In the genomic region with DNA sequence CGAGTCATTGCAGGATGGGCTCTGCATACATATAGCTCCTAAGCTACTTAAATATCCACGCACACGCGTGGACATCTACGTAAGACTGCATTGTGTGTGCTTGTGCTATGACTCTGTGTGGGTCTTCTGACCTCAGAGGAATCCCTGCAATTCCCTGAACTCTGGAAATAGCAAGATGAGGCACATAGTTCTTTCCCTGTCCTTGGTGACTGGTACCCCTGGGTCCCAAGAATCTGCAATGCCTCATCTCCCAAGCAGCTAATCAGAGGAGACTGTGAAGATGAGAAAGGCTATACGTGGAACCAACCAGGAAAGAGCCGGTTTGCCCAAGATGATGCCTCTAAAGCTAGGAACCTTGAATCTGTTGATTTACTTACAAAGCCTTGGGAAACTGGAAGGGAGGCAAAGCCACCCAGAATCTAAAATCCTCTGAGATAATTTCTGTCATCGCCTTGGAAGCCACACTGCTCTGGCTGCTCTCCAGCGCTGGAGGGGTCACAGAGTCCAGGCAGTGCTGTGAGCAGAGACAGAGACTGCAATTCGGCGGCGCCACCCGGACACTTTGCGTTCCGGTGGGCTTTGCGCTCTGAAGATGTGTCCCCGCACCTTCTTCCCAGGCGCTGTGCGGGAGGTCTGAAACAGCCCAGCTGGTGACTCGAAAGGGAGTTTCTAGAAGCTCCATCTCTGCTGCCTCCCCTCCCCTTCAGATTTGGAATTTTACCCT, we compare ENCODE assay signal across 8 mouse cellular contexts. TPM values are rescaled to one million over a fixed set of nuclear protein-coding genes. Genes with fewer than 3 reads are reported as not detected.
A peak's percentile ranks its signal among the peaks of the same experiment; 100 is the strongest.
DNase-seq lines count a peak whose midpoint lies in the region; ATAC-seq and TF ChIP-seq lines count a peak whose summit lies in the region.

A gene (plus strand): TSS at position 308 of the 724 bp plus-strand sequence.

- TF ChIP-seq CTCF in thymus, adult 2 months (IDR thresholded peaks at IDR 0.05; ENCODE audit: borderline replicate concordance, control insufficient read depth, extremely low read depth, insufficient read depth, low read length, poor library complexity): no peak
- no peak for TF ChIP-seq CTCF in left cerebral cortex, adult 2 months (IDR thresholded peaks at IDR 0.05)

- H3K9ac ChIP-seq in heart, embryonic 12.5 days: peak within 1 kb of the TSS; percentile 84
- H3K9ac ChIP-seq in midbrain, embryonic 11.5 days (ENCODE audit: low read length): peak within 1 kb of the TSS; percentile 75

- H3K4me3 ChIP-seq in thymus, adult 2 months (ENCODE audit: control insufficient read depth, insufficient read depth, low read length): no peak within 1 kb of the TSS
- H3K4me3 ChIP-seq in heart, embryonic 12.5 days: peak within 1 kb of the TSS; percentile 77
- peak within 1 kb of the TSS; percentile 65 for H3K4me3 ChIP-seq in left cerebral cortex, adult 2 months
- H3K4me3 ChIP-seq in midbrain, embryonic 11.5 days (ENCODE audit: low read depth, low read length): peak within 1 kb of the TSS; percentile 58

- DNase-seq in cerebellum, adult 11 months: no peak
- DNase-seq in thymus, postnatal 4 days: peak; percentile 6
- no peak for DNase-seq in thymus, adult 2 months
- DNase-seq in left cerebral cortex, adult 2 months (ENCODE audit: extremely low spot score in 1 of 2, low spot score in 2 of 2): peak; percentile 23 to 54
- DNase-seq in midbrain, embryonic 11.5 days (ENCODE audit: low spot score, missing footprints): peak; percentile 94
- DNase-seq in B cell, adult 2 months: no peak

- no peaks in the 10 kb centered on the region for H3K9me3 ChIP-seq in heart, embryonic 12.5 days (replicated peaks)
- no peaks in the 10 kb centered on the region for H3K9me3 ChIP-seq in midbrain, embryonic 11.5 days (ENCODE audit: control insufficient read depth, low read length)

- intact Hi-C loops in left cerebral cortex, adult 2 months (cut with DNase I): loop anchor here (2.0 to 10.0 kb wide), 6 partner anchors 54 to 422 kb away; no protein-coding TSS in a partner anchor

- H3K36me3 ChIP-seq in thymus, adult 2 months (ENCODE audit: control insufficient read depth, insufficient read depth, low read length): no peaks in the 10 kb centered on the region
- H3K36me3 ChIP-seq in heart, embryonic 12.5 days: no peaks in the 10 kb centered on the region
- no peaks in the 10 kb centered on the region for H3K36me3 ChIP-seq in midbrain, embryonic 11.5 days (ENCODE audit: control insufficient read depth, insufficient read depth, low read length)

- no peak within 1 kb of the TSS for H3K27ac ChIP-seq in thymus, adult 2 months (ENCODE audit: control insufficient read depth, insufficient read depth, low read length)
- H3K27ac ChIP-seq in heart, embryonic 12.5 days (ENCODE audit: poor library complexity, severe bottlenecking): peak within 1 kb of the TSS; percentile 41
- peak within 1 kb of the TSS; percentile 99 for H3K27ac ChIP-seq in left cerebral cortex, adult 2 months
- no peak within 1 kb of the TSS for H3K27ac ChIP-seq in midbrain, embryonic 11.5 days (ENCODE audit: low read depth, low read length)

- TF ChIP-seq POLR2A in thymus, adult 2 months (IDR thresholded peaks at IDR 0.05; ENCODE audit: control insufficient read depth, extremely low read depth, insufficient read depth, low read length, poor library complexity): no peak

- no peaks in the 10 kb centered on the region for H3K27me3 ChIP-seq in thymus, adult 2 months (ENCODE audit: control insufficient read depth, insufficient read depth, low read length)
- H3K27me3 ChIP-seq in heart, embryonic 12.5 days (replicated peaks): no peaks in the 10 kb centered on the region
- H3K27me3 ChIP-seq in midbrain, embryonic 11.5 days (ENCODE audit: control insufficient read depth, insufficient read depth, low read length): peaks cover 11% of the 10 kb centered on the region

- H3K4me2 ChIP-seq in heart, embryonic 12.5 days: peak within 1 kb of the TSS; percentile 94
- peak within 1 kb of the TSS; percentile 95 for H3K4me2 ChIP-seq in midbrain, embryonic 11.5 days

- peak; percentile 56; the same call in 1 of the 2 replicates for ATAC-seq in cerebellum, adult (ENCODE audit: insufficient number of reproducible peaks, low FRiP score, low TSS enrichment)
- peak; percentile 60 for ATAC-seq in heart, embryonic 12.5 days (ENCODE audit: insufficient number of reproducible peaks, low FRiP score)
- peak; percentile 65 for ATAC-seq in midbrain, embryonic 11.5 days (ENCODE audit: low FRiP score)

- H3K4me1 ChIP-seq in thymus, adult 2 months (replicated peaks; ENCODE audit: control insufficient read depth, insufficient read depth, low read length): no peaks in the 10 kb centered on the region
- peaks cover 12% of the 10 kb centered on the region for H3K4me1 ChIP-seq in heart, embryonic 12.5 days (replicated peaks)
- no peaks in the 10 kb centered on the region; the same call in 1 of the 2 replicates for H3K4me1 ChIP-seq in midbrain, embryonic 11.5 days (ENCODE audit: control insufficient read depth, insufficient read depth, low read length)

- 29% methylated on average over 20 of the region's 20 CpGs for WGBS in thymus, adult 2 months
- WGBS in heart, embryonic 12.5 days: 17% methylated on average over 20 of the region's 20 CpGs
- WGBS in midbrain, embryonic 11.5 days: 21% methylated on average over 20 of the region's 20 CpGs

RNA-seq across cellular contexts. Expression of the gene that starts here (rescaled TPM):
- polyA plus RNA-seq in thymus, adult 2 months (2012; rRNA removed): 0.03 and 0.07 TPM in 2 replicates
- polyA plus RNA-seq in heart, embryonic 12.5 days (2016; fragmentation: Nextera tagmentation; extraction: Ambion mirVana): 4.8 and 5.6 TPM in 2 replicates
- total RNA-seq in left cerebral cortex, adult 2 months (2021): 10 to 100 TPM; 31.6 to 32.6 TPM
- 0.10 and 0.51 TPM in 2 replicates for polyA plus RNA-seq in midbrain, embryonic 11.5 days (2014; fragmentation: Nextera tagmentation; extraction: Ambion mirVana)

Comparison
In these comparisons a context has a peak if more than half of its experiments do, and no peak if none do; other contexts are left out.
1. DNase-seq: peak in thymus, postnatal 4 days (single experiment) and left cerebral cortex, adult 2 months (2 of 2); none in cerebellum, adult 11 months (single experiment), thymus, adult 2 months (single experiment) and B cell, adult 2 months (0 of 2).
2. Peak in DNase-seq, ATAC-seq, H3K4me3 ChIP-seq, H3K9ac ChIP-seq and H3K4me2 ChIP-seq in midbrain, embryonic 11.5 days; RNA of the gene not detected or under 1 TPM.
3. H3K27ac ChIP-seq: peak in heart, embryonic 12.5 days (single experiment) and left cerebral cortex, adult 2 months (single experiment); none in thymus, adult 2 months (single experiment) and midbrain, embryonic 11.5 days (single experiment).
4. Peak in every context shown above with its lines, with median percentiles within 50 percentile points of each other: ATAC-seq.